Mouse (Mus musculus): ENCODE results near the gene Ttc34.

- TF ChIP-seq POLR2A (IDR thresholded peaks at IDR 0.05; ENCODE audit: low read depth, low read length) (no peak), CTCF (IDR thresholded peaks at IDR 0.05; ENCODE audit: borderline replicate concordance, insufficient read depth, low read length) (no peak)
Observed at GRCm38 (mm10) chr4:154856882-154857281, 19.6 kb downstream of the Ttc34 start.

Data from embryonic fibroblast, embryonic 13.5 days (primary cell).